Mouse (Mus musculus) bone marrow, adult 2 months (tissue): ENCODE data around the gene Srpk1.

ENCODE experiments used
- CTCF ChIP-seq: fragments of 200-500 bp; IDR thresholded peaks from 2 replicates; pipeline ENCODE4 v1.5.1; 2011; ENCODE audit warnings: low read length, control low read depth; ENCODE audit not compliant: control insufficient read depth, insufficient read depth
- POLR2A ChIP-seq: fragments of 200-500 bp; IDR thresholded peaks from 2 replicates; pipeline ENCODE4 v1.6.1; 2011; ENCODE audit warnings: low read depth, mild to moderate bottlenecking, control low read depth, low read length, borderline replicate concordance; ENCODE audit not compliant: control insufficient read depth

DNA sequence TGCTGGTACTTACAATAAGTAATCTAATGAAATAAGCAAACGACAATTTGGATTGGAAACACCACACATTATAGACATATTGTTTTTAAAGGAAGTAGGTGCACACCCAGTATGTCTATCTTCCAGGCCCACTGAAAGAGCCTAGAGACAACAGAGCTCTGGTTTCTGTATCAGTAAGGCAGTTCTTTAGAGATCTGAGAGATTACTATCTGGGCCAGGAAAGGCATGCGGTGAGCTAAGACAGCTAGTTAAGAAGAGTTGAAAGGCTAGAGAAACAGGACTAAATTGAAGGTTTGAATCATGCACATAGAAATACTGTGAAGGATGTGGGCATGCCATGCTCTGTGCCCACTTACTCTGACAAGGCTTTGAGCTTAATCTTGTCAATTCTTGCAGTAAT, 9.9 kb downstream of the Srpk1 start:
- TF ChIP-seq CTCF = no peak
- no peak for TF ChIP-seq POLR2A
